Mouse (Mus musculus): Measurements from ENCODE around the gene Myh7.

- peak; percentile 69 for TF ChIP-seq CTCF (IDR thresholded peaks at IDR 0.05; ENCODE audit: low read depth)
- TF ChIP-seq EP300 (IDR thresholded peaks at IDR 0.05; ENCODE audit: low read depth) = no peak
Measured at GRCm38 (mm10) chr14:55024236-55024635, 29.8 kb upstream of the Myh7 start.

Data from heart, postnatal 0 days (tissue).